Mouse (Mus musculus) thymus, postnatal 25 days (tissue): Measurements from ENCODE around the gene Olfr434.
"Not testable (repeated sequence)": the region's sequence is repeated elsewhere in the genome, so short reads cannot be mapped to it uniquely, and the experiment has no call there.

Experiments
- DNase-seq: peaks from one replicate; pipeline ENCODE4 v3.0.0; 2022

The Olfr434 gene

DNA sequence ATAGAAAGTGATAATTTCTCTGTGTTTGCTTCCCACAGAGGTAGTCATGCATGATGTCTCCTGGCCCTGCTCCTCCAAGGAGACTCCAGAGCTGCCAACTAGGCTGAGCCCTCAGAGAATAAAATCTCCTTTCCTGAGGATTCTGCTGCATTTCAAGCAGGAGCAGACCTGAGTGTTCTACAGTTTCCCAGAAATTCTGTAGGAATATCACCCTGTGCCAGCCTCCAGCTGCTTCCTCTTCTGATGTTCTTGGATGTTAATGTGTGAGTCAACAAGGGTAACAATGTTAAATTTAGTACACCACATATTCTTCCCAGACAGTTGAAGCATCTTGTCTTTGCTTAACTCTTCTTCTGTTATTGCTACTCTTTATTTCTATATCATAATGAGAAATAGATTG lies at the start of gene Olfr434:
TSS of gene Olfr434 (plus strand) at position 149 of the 400 bp plus-strand sequence.
- not testable (repeated sequence) for DNase-seq

DNA sequence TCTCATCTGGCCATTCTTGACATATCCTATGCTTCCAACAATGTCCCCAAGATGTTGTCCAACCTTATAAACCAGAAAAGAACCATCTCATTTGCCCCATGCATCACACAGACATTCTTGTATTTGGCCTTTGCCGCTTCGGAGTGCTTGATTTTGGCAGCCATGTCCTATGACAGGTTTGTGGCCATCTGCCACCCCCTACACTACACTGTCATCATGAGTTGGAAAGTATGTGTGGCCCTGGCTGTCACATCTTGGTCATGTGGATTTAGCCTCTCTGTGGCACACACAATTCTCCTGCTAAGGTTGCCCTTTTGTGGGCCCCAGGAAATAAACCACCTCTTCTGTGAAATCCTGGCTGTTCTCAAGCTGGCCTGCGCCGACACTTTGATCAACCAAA lies 45.6 kb upstream of the Olfr434 start:
- no peak for DNase-seq

GRCm38 (mm10) chr6:43171840-43172239 lies 41.0 kb upstream of the Olfr434 start, which contains the start of gene Olfr13:
Gene Olfr13 (plus strand): TSS chr6:43172140.
- no peak for DNase-seq

DNA sequence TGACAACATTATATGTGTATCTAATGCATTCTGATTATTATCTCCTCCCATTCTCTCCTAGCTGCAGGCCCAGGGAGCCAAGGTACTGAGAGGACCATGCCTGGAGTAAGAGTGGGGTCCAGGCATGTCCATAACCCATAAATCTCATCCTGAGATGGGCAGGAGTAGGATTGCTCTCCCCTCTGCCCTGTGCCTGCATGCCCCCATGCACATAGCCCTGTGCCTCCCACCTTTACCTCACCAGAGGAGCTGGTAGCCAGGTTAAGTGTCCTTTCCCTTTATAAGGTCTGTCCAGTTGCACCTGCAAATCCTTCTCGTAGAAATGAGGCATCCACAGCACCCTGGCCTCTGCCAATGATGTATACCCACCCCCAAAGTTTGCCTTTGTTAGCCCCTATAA lies 34.7 kb upstream of the Olfr434 start:
- no peak for DNase-seq

DNA sequence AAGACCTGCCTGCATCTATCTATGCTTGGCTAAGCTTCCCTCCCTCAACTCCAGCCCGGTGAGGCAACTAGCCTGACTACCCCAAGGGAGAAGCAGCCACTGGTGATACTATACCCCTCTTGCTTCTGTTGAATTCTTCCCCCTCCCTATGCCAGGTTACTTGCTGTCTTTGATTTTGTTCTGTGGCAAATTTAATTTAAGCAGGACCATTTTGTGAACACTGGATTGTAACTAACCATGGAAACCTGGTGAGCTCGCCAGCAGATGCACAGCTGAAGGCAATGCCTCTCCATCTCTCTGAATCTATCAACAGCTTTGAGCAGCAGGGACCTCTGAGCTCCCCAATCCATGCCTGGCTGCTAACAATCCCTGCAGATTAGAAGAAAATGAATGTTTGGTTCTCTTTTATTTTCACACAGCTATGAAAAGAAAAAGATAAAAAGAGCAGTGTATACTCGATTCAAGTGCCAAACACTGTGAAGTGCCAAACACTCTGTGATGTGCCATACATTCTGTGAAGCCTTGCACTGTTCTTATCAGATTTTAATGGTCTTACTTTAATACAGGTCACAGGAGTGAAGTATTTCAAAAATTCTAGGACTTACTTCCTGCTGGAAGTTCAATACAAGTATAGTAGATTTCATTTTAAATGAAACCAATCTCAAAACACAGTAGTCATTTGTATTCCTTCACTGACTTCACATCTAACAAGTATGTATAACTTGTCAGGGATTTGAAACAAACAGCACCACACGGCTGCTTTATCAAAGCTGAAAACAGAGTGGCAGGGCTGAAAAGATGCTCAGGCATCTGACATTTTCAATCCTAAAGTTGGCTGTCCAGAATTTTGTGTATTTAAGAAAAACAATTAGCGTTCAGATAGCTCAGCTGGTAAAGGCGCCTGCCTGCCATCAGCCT lies 34.0 kb upstream of the Olfr434 start:
- DNase-seq, result no peak

- DNase-seq, result no peak
Observed at GRCm38 (mm10) chr6:43190986-43191385, 21.8 kb upstream of the Olfr434 start.

- DNase-seq, result no peak
Observed at GRCm38 (mm10) chr6:43196781-43197180, 16.0 kb upstream of the Olfr434 start, which contains the start of gene Olfr435. Gene Olfr435 (plus strand): TSS chr6:43197146.

- no peak for DNase-seq
Observed at GRCm38 (mm10) chr6:43198094-43198493, 14.7 kb upstream of the Olfr434 start.

GRCm38 (mm10) chr6:43202786-43203185 lies 10.0 kb upstream of the Olfr434 start:
- no peak for DNase-seq

- DNase-seq, result no peak
Observed at GRCm38 (mm10) chr6:43205355-43205754, 7.5 kb upstream of the Olfr434 start.

GRCm38 (mm10) chr6:43231255-43231654 lies 18.4 kb downstream of the Olfr434 start, which contains the start of gene Olfr47:
Gene Olfr47 (plus strand): TSS chr6:43231529.
- not testable (repeated sequence) for DNase-seq

DNA sequence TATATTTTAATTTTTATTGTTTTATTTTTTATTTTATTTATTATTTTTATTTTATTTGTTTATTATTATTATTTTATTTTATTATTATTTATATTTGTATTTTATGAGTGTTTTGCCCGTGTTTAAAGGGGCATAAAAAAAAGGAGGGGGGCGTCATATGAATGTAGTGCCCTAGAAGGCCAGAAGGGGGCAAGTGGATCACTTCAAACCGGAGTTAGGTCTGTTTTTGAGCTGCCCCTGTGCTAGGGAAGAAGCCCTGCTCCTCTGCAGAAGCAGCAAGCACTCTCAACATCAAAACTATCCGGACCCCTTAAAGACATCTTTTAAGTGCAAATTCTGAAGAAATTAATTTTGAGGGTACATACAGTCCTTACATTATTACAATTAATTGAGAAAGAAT lies 29.2 kb downstream of the Olfr434 start:
- DNase-seq, result peak; percentile 15

DNA sequence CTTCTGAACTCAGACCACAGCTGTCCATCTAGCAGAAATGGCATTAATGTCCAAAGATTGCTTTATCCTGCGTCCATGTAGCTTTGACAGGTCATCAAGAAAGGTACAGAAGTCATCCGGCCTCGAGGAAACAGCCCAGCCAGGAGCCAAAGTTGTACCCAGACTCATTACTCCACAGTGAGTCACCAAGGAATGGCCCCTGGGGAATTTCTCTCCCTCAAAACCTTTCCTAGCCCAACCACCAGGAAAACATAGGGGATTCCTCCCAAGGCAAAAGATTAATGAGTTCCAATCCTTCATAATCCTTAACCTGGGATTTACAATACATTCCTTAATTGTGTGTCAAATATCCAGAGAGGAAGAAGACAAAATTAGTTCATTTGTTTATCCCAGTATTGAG lies 34.6 kb downstream of the Olfr434 start:
- DNase-seq, result no peak

- DNase-seq, result no peak
Observed at GRCm38 (mm10) chr6:43252994-43253393, 40.2 kb downstream of the Olfr434 start.

- DNase-seq, result no peak
Observed at GRCm38 (mm10) chr6:43254193-43254926, 41.5 kb downstream of the Olfr434 start.

DNA sequence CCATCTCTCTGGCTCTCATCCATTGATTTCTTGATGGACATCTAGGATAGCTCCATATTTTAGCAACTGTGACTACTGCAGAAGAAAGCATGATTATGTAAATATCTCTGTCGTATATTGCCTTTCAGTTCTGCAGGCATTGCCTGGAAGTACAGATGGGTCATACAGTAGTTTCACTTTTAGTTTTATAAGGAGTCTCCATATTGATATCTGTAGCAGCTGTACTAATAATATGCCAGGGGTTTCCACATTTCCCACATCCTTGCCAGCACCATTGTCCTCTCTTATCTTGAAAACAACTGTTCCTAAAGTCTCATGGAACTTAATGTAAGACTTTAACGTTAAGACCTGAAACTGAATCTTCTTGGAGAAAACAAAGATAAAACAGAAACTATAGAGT lies 47.9 kb downstream of the Olfr434 start:
- no peak for DNase-seq

DNA sequence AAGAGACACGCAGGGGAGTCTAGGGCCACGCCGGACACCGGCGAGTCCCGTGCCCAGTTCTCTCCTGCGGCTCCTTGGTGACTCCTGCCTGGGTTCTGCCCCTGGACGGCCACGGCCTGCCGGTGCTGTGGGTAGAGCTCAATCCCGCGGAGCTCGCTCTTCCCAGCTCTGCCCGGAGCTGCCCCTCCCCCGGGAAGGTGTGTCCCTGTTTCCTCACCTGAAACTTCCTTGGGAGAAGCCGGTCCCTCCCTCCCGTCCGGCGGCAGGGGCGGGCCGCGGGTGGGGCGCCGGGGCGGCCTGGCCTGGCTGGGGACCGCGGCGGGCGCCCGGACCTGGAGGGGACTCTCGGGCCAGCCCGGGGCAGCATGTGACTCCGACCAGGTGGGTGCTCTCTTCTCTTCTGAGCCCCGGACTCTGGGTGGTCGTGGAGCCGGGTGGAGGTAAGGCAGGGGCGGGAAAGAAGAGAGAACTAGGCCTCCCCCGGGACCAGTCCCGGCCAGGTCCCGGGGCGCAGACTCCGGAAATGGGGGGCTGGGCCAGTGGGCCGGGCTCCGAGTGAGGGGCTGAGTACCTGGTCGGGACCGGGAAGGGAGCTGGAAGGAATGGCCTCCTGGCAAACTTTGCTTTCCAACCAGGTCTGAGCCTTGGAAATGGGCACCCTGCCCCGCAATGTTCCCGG lies 52.7 kb downstream of the Olfr434 start, which contains the start of gene Arhgef5:
TSS of gene Arhgef5 (plus strand) at position 220 of the 679 bp plus-strand sequence.
- DNase-seq, result peak; percentile 63

DNA sequence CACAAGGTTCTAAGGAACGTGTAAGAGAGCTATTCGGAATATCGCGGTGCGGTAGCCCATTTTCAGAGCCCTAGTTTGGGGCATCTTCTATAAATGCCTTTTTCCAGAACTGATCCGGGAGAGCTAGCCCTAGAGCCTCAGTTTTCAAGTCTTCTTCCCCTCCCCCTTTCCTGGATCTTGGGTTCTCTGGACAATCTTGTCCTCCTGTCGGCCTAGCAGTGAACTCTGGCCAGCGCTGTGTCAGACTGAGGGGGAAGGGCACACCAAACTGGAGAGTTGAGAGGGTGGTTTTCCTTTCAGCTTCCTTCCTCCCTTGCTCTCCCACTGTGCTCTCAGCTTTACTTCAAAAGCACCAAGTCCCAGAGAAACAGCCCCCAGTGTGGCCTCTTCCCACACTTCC lies 53.5 kb downstream of the Olfr434 start:
- peak; percentile 26 for DNase-seq
